Mouse (Mus musculus) heart, embryonic 14.5 days (tissue): ENCODE measurements around the gene Tubb2a. TPM values are rescaled to one million over a fixed set of nuclear protein-coding genes. Genes with fewer than 3 reads are reported as not detected.
"Not testable (repeated sequence)": the region's sequence is repeated elsewhere in the genome, so short reads cannot be mapped to it uniquely, and the experiment has no call there.

ENCODE experiments used
- ATAC-seq: fragments of 200-750 bp; cut with Nextera tagmentation; 2 replicates; pipeline ENCODE4 v1.8.0; 2017; ENCODE audit warnings: low read depth, moderate TSS enrichment; ENCODE audit not compliant: insufficient number of reproducible peaks, insufficient read depth, low FRiP score
- H3K27ac ChIP-seq, 2 experiments: fragments of 200-500 bp in 1 of 2; fragments of 300-500 bp in 1 of 2; sonication (generic) in 1 of 2; replicated peaks in 1 of 2; 2 replicates each; pipeline ENCODE4 v1.5.1; 2012 to 2014; ENCODE audit warnings: low read depth in 2 of 2, low read length in 2 of 2, control low read depth in 1 of 2, mild to moderate bottlenecking in 1 of 2, mixed read lengths in 1 of 2; ENCODE audit not compliant: control insufficient read depth in 1 of 2, insufficient read depth in 1 of 2
- H3K27me3 ChIP-seq: fragments of 300-500 bp; sonication (generic); 2 replicates; pipeline ENCODE4 v1.6.1; 2014; ENCODE audit warnings: mild to moderate bottlenecking, low read length, control low read depth; ENCODE audit not compliant: control insufficient read depth, insufficient read depth
- H3K36me3 ChIP-seq: fragments of 300-500 bp; sonication (generic); 2 replicates; pipeline ENCODE4 v1.6.1; 2014; ENCODE audit warnings: mild to moderate bottlenecking, control low read depth, low read length, mixed read lengths; ENCODE audit not compliant: control insufficient read depth, insufficient read depth
- H3K4me1 ChIP-seq, 2 experiments: fragments of 200-500 bp in 1 of 2; fragments of 300-500 bp in 1 of 2; sonication (generic) in 1 of 2; 2 replicates each; pipeline ENCODE4 v1.6.1; 2012 to 2014; ENCODE audit warnings: low read length in 2 of 2, control low read depth in 1 of 2, mixed read lengths in 1 of 2; ENCODE audit not compliant: control insufficient read depth in 2 of 2, insufficient read depth in 2 of 2
- H3K4me2 ChIP-seq: fragments of 300-500 bp; sonication (generic); 2 replicates; pipeline ENCODE4 v1.6.1; 2014; ENCODE audit warnings: mild to moderate bottlenecking, low read length
- H3K4me3 ChIP-seq, 2 experiments: fragments of 200-500 bp in 1 of 2; fragments of 300-500 bp in 1 of 2; sonication (generic) in 1 of 2; 2 replicates each; pipeline ENCODE4 v1.5.1; 2012 to 2014; ENCODE audit warnings: low read length in 2 of 2, mild to moderate bottlenecking in 2 of 2, control low read depth in 1 of 2, low read depth in 1 of 2, moderate library complexity in 1 of 2; ENCODE audit not compliant: control insufficient read depth in 1 of 2, insufficient read depth in 1 of 2
- H3K9ac ChIP-seq: fragments of 300-500 bp; sonication (generic); 2 replicates; pipeline ENCODE4 v1.6.1; 2014; ENCODE audit warnings: mild to moderate bottlenecking, low read length
- H3K9me3 ChIP-seq: fragments of 300-500 bp; sonication (generic); 2 replicates; pipeline ENCODE4 v1.6.1; 2016; ENCODE audit warnings: low read length, control low read depth; ENCODE audit not compliant: control insufficient read depth
- WGBS: fragments of 180-500 bp; shearing (Covaris S2); extraction: QIAGEN DNeasy Blood & Tissue Kit; methylation state at CpG from one replicate; pipeline ENCODE4 v1.1.7; 2014; 5-methylcytosine and 5-hydroxymethylcytosine counted together
- polyA plus RNA-seq: library from polyadenylated mRNA; unstranded; fragments of >200 nt; fragmentation: Nextera tagmentation; extraction: Ambion mirVana; gene quantifications from 2 replicates; pipeline ENCODE4 v1.2.1, GENCODE M21; 2014

Gene Tubb2a
- polyA plus RNA-seq, 1 experiment from 2014 or later: 131 TPM

GRCm38 (mm10) chr13:34079801-34080200 lies 2.0 kb upstream of the Tubb2a start:
- Histone ChIP-seq H3K36me3 (peaks cover 13% of the 10 kb centered on the region), H3K27me3 (no peaks in the 10 kb centered on the region), H3K4me1 (peaks cover 11 to 15% of the 10 kb centered on the region in 2 experiments), H3K4me2 (no peak overlapping the region), H3K9ac (no peak overlapping the region), H3K4me3 (no peak overlapping the region), H3K27ac (no peak overlapping the region), H3K9me3 (no peaks in the 10 kb centered on the region)
- 72% methylated on average over 3 of the region's 3 CpGs for WGBS
- ATAC-seq: no peak

DNA sequence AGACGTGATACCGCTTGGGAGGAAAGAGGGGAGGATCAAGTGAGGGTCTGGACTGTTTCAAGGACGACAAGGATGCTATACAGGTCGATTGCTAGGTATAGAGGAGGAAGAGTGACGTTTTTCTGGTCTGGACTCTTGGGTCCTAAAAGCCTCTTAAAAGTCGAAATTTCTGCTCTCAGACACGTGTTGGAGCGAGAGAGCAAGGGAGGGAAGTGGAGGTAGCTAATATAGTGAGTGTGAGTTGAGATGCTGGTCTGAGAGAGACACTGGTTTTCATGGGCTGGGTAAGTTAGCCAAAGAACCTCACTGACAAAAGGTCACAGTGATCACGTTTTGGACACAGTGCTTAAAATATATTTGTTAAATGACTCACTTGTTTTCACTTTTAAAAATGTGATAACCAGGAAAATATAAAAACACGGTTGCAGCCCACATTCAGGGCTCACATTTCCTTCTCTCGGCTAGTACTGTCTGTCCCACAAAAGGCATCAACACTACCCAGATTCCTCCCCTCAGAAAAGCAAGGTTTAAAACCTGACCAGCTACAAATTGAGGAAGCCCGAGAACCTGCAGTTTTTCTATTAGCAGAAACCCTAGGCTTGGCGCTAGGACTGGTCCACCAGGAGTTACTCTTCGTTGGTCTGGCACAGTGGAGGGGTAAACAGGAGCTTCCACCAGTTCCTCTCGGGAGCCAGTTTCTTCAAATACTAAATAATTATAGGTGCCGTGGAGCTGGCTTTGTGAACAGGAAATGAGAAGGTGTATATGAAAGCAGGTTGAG lies 883 bp upstream of the Tubb2a start:
- no peaks in the 10 kb centered on the region for H3K27me3 ChIP-seq
- 39% methylated on average over 16 of the region's 16 CpGs for WGBS
- H3K4me1 ChIP-seq: peaks cover 11 to 15% of the 10 kb centered on the region in 2 experiments

DNA sequence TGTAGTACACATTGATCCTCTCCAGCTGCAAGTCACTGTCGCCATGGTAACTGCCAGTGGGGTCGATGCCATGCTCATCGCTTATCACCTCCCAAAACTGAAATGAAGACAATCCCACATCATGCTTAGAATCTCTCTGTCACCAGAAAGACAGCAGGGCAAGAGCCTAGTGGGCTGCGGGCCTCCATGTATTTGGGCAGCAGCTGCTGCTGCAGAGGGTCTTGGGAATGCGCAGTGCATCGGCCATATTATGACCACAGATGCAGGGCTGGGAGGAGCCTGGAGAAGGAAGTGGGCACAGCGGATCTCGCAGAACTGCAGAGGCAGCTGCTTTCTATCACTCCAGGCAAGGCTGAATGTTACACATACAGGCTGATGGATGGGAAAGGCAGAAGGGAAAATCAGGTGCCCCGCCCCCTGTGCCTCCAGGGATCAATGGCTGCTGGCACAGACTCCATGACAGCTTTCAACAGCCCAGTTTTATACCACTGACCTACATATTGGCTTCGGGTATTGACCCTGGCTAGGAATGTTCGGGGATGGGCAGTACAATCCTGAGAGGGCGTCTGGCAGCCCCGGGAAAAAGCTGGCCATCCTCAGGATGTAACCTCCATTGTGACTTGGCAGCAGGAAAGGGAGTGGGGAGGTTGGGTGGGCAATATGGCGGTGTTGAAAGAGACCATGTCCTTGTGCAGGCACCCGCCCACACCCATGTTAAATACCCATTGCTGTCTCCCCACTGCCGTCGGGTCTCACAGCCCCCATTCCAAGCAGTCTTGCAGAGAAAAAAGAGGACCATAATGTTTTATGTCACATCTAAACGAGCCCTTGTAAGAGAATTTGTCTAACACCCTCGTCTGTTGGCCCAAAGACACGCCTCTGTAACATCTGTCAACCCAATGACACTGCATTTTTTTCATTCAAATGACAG lies 981 bp downstream of the Tubb2a start:
- WGBS: 50% methylated on average over 20 of the region's 20 CpGs
- no peak; the same call in 1 of the 2 replicates for ATAC-seq
- peaks cover 26% of the 10 kb centered on the region for H3K36me3 ChIP-seq
- 0 out of 4 replicates have a peak overlapping the region, but pooled peaks of 1 of the 2 experiments have one; percentile 15 for H3K27ac ChIP-seq
- no peaks in the 10 kb centered on the region for H3K9me3 ChIP-seq
- H3K9ac ChIP-seq: peak overlapping the region; percentile 87
- peak overlapping the region; percentile 73 to 79 for H3K4me3 ChIP-seq
- H3K4me1 ChIP-seq: peaks cover 13 to 17% of the 10 kb centered on the region in 2 experiments
- no peaks in the 10 kb centered on the region for H3K27me3 ChIP-seq
- H3K4me2 ChIP-seq: peak overlapping the region; percentile 87

More for the DNA sequence above, 883 bp upstream of the Tubb2a start:
- peak overlapping the region; percentile 87 for H3K4me2 ChIP-seq
- H3K4me3 ChIP-seq: peak overlapping the region; percentile 73 to 79
- no peak overlapping the region for H3K27ac ChIP-seq
- peak overlapping the region; percentile 87 for H3K9ac ChIP-seq
- H3K9me3 ChIP-seq: no peaks in the 10 kb centered on the region
- ATAC-seq: no peak
- peaks cover 20% of the 10 kb centered on the region for H3K36me3 ChIP-seq

DNA sequence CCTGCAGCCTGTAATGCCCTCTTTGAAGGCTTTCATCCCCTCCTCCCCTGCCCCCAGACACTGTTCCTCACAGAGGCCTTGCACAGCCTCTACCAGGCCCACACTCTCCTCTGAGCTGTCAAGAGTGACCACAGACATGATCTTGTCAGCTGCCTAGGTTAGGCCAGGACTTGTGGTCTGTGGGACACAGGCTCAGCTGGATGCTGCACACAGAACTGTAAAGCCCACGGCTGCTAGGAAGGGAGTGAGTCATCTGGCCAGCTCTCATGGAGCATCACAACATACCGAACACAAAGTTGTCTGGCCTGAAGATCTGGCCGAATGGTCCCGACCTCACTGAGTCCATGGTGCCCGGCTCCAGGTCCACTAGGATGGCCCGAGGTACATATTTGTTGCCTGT lies 1.9 kb downstream of the Tubb2a start:
- H3K27me3 ChIP-seq, H3K4me3 ChIP-seq, H3K9me3 ChIP-seq, H3K27ac ChIP-seq, H3K4me2 ChIP-seq, H3K9ac ChIP-seq, ATAC-seq: not testable (repeated sequence)
- peaks cover 31% of the 10 kb centered on the region for H3K36me3 ChIP-seq
- peaks cover 13 to 17% of the 10 kb centered on the region in 2 experiments for H3K4me1 ChIP-seq
- WGBS: 84% methylated on average over 6 of the region's 6 CpGs

DNA sequence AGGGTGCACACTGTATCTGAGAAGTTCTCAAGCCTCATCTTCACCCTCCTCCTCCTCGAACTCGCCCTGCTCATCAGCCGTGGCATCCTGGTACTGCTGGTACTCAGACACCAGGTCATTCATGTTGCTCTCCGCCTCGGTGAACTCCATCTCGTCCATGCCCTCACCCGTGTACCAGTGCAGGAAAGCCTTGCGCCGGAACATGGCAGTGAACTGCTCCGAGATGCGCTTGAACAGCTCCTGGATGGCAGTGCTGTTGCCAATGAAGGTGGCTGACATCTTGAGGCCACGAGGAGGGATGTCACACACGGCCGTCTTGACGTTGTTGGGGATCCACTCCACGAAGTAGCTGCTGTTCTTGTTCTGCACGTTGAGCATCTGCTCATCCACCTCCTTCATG lies 3.4 kb downstream of the Tubb2a start:
- 94% methylated on average over 6 of the region's 17 CpGs for WGBS
- H3K27me3 ChIP-seq, H3K9ac ChIP-seq, H3K4me2 ChIP-seq, H3K9me3 ChIP-seq, H3K4me3 ChIP-seq, H3K27ac ChIP-seq, ATAC-seq: not testable (repeated sequence)
- peaks cover 13 to 17% of the 10 kb centered on the region in 2 experiments for H3K4me1 ChIP-seq
- H3K36me3 ChIP-seq: peaks cover 37% of the 10 kb centered on the region

GRCm38 (mm10) chr13:34072847-34073246 lies 5.0 kb downstream of the Tubb2a start:
- Histone ChIP-seq H3K4me3 (no peak overlapping the region), H3K27me3 (no peaks in the 10 kb centered on the region), H3K4me1 (peaks cover 8 to 12% of the 10 kb centered on the region in 2 experiments), H3K4me2 (no peak overlapping the region), H3K27ac (no peak overlapping the region), H3K9me3 (no peaks in the 10 kb centered on the region), H3K36me3 (peaks cover 45% of the 10 kb centered on the region), H3K9ac (no peak overlapping the region)
- 72% methylated on average over 3 of the region's 3 CpGs for WGBS
- no peak for ATAC-seq

GRCm38 (mm10) chr13:34071836-34072235 lies 6.0 kb downstream of the Tubb2a start:
- H3K4me1 ChIP-seq: peaks cover 5 to 13% of the 10 kb centered on the region in 2 experiments
- no peak overlapping the region for H3K27ac ChIP-seq
- ATAC-seq: no peak
- H3K4me2 ChIP-seq: no peak overlapping the region
- H3K4me3 ChIP-seq: no peak overlapping the region
- H3K9ac ChIP-seq: no peak overlapping the region
- no peaks in the 10 kb centered on the region for H3K27me3 ChIP-seq
- no peaks in the 10 kb centered on the region for H3K9me3 ChIP-seq
- WGBS: 90% methylated on average over 6 of the region's 6 CpGs
- peaks cover 45% of the 10 kb centered on the region for H3K36me3 ChIP-seq
